Mouse (Mus musculus) intestine, embryonic 16.5 days (tissue): Measurements from ENCODE around the gene Camk1g. TPM values are rescaled to one million over a fixed set of nuclear protein-coding genes. Genes with fewer than 3 reads are reported as not detected.

Experiments used
- ATAC-seq: fragments of 200-750 bp; cut with Nextera tagmentation; 2 replicates; pipeline ENCODE4 v1.8.0; 2017; ENCODE audit warnings: moderate TSS enrichment, moderate library complexity
- H3K27ac ChIP-seq: fragments of 300-500 bp; sonication (generic); 2 replicates; pipeline ENCODE4 v1.5.1; 2014; ENCODE audit warnings: mild to moderate bottlenecking, low read length
- H3K27me3 ChIP-seq: fragments of 300-500 bp; sonication (generic); replicated peaks from 2 replicates; pipeline ENCODE4 v1.6.1; 2014; ENCODE audit warnings: low read length, control low read depth, mixed read lengths; ENCODE audit not compliant: control insufficient read depth, insufficient read depth
- H3K36me3 ChIP-seq: fragments of 300-500 bp; sonication (generic); 2 replicates; pipeline ENCODE4 v1.6.1; 2014; ENCODE audit warnings: low read length, control low read depth; ENCODE audit not compliant: control insufficient read depth, insufficient read depth
- H3K4me1 ChIP-seq: fragments of 300-500 bp; sonication (generic); 2 replicates; pipeline ENCODE4 v1.6.1; 2014; ENCODE audit warnings: low read length, control low read depth, mixed read lengths; ENCODE audit not compliant: control insufficient read depth, insufficient read depth
- H3K4me2 ChIP-seq: fragments of 300-500 bp; sonication (generic); 2 replicates; pipeline ENCODE4 v1.6.1; 2014; ENCODE audit warnings: low read depth, low read length, control low read depth
- H3K4me3 ChIP-seq: fragments of 300-500 bp; sonication (generic); 2 replicates; pipeline ENCODE4 v1.5.1; 2014; ENCODE audit warnings: mild to moderate bottlenecking, low read length
- H3K9ac ChIP-seq: fragments of 300-500 bp; sonication (generic); 2 replicates; pipeline ENCODE4 v1.6.1; 2014; ENCODE audit warnings: low read depth, low read length
- H3K9me3 ChIP-seq: fragments of 300-500 bp; sonication (generic); 2 replicates; pipeline ENCODE4 v1.6.1; 2016; ENCODE audit warnings: low read length, control low read depth; ENCODE audit not compliant: control insufficient read depth
- WGBS: fragments of 180-500 bp; shearing (Covaris S2); extraction: QIAGEN DNeasy Blood & Tissue Kit; methylation state at CpG from one replicate; pipeline ENCODE4 v1.1.7; 2014; 5-methylcytosine and 5-hydroxymethylcytosine counted together
- polyA plus RNA-seq: library from polyadenylated mRNA; unstranded; fragments of >200 nt; fragmentation: Nextera tagmentation; extraction: Ambion mirVana; gene quantifications from 2 replicates; pipeline ENCODE4 v1.2.1, GENCODE M21; 2015

The Camk1g gene
- polyA plus RNA-seq, 1 experiment from 2014 or later: 4.7 TPM

GRCm38 (mm10) chr1:193303096-193303495, 67.0 kb downstream of the Camk1g start:
- Histone ChIP-seq H3K9me3 (no peaks in the 10 kb centered on the region), H3K4me2 (no peak overlapping the region), H3K27ac (no peak overlapping the region), H3K4me3 (no peak overlapping the region), H3K4me1 (peaks cover 15% of the 10 kb centered on the region; the same call in 1 of the 2 replicates), H3K9ac (no peak overlapping the region), H3K27me3 (no peaks in the 10 kb centered on the region), H3K36me3 (no peaks in the 10 kb centered on the region)
- ATAC-seq: no peak
- 73% methylated on average over 2 of the region's 2 CpGs for WGBS

DNA sequence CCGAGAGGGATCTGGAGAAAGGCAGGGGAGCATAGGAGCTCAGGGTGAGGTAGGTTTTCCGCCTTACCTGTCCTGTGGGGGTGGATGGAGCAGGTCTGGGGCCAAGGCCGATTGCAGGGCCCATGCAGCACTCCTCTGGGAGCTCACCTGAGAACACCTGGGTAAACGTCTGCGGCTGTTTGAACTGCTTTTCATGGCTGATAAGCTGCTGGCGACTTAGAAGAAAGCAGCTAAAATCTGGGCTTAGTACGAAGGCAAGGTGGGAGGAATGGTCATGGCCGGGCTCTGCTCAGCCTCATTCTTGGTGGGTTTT, 68.0 kb downstream of the Camk1g start:
- Histone ChIP-seq H3K4me2 (peak overlapping the region; percentile 24; the same call in 1 of the 2 replicates), H3K9ac (0 out of 2 replicates have a peak overlapping the region, but pooled peaks have one; percentile 22), H3K27me3 (no peaks in the 10 kb centered on the region), H3K4me1 (peaks cover 15% of the 10 kb centered on the region; the same call in 1 of the 2 replicates), H3K27ac (peak overlapping the region; percentile 43; the same call in 1 of the 2 replicates), H3K36me3 (no peaks in the 10 kb centered on the region), H3K4me3 (peak overlapping the region; percentile 21), H3K9me3 (no peaks in the 10 kb centered on the region)
- ATAC-seq: peak; percentile 83
- 42% methylated on average over 8 of the region's 8 CpGs for WGBS

GRCm38 (mm10) chr1:193301216-193302092, 68.6 kb downstream of the Camk1g start:
- Histone ChIP-seq H3K36me3 (no peaks in the 10 kb centered on the region), H3K27me3 (no peaks in the 10 kb centered on the region), H3K4me2 (peak overlapping the region; percentile 24; the same call in 1 of the 2 replicates), H3K9ac (0 out of 2 replicates have a peak overlapping the region, but pooled peaks have one; percentile 22), H3K9me3 (no peaks in the 10 kb centered on the region), H3K4me3 (peak overlapping the region; percentile 21), H3K27ac (no peak overlapping the region), H3K4me1 (peaks cover 15% of the 10 kb centered on the region; the same call in 1 of the 2 replicates)
- ATAC-seq: peak; percentile 90
- WGBS: 48% methylated on average over 6 of the region's 6 CpGs

DNA sequence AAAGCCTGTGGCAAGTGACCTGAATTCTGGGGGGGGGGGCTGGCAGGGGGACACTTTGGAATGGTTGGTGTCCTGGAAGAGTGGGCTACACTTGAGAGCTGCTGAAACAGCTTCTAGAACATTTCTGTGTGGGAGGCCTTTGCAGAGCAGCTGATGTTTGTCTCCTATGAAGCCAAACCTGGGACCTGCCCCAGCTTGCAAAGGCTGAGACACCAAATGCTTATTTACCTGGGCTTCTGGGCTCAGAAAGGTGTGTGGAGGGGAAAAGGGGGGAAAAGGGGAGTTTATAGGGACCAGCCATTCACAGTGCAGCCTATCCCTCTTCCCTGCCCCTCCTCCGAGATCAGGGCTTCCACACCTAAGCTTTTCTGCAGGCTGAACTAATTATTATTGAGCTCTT, 70.1 kb downstream of the Camk1g start:
- ATAC-seq: no peak
- 52% methylated on average over 1 of the region's 1 CpGs for WGBS

GRCm38 (mm10) chr1:193298141-193298765, 71.8 kb downstream of the Camk1g start:
- ATAC-seq: no peak
- no peaks in the 10 kb centered on the region for H3K9me3 ChIP-seq
- H3K4me3 ChIP-seq: no peak overlapping the region
- H3K9ac ChIP-seq: no peak overlapping the region
- H3K4me1 ChIP-seq: peaks cover 15% of the 10 kb centered on the region; the same call in 1 of the 2 replicates
- no peaks in the 10 kb centered on the region for H3K36me3 ChIP-seq
- H3K27me3 ChIP-seq: no peaks in the 10 kb centered on the region
- H3K27ac ChIP-seq: no peak overlapping the region
- H3K4me2 ChIP-seq: no peak overlapping the region
- 81% methylated on average over 3 of the region's 3 CpGs for WGBS

More for the DNA sequence above, 70.1 kb downstream of the Camk1g start:
- peaks cover 15% of the 10 kb centered on the region; the same call in 1 of the 2 replicates for H3K4me1 ChIP-seq
- H3K4me2 ChIP-seq: no peak overlapping the region
- H3K36me3 ChIP-seq: no peaks in the 10 kb centered on the region
- no peak overlapping the region for H3K27ac ChIP-seq
- no peaks in the 10 kb centered on the region for H3K27me3 ChIP-seq
- no peak overlapping the region for H3K9ac ChIP-seq
- no peaks in the 10 kb centered on the region for H3K9me3 ChIP-seq
- H3K4me3 ChIP-seq: no peak overlapping the region

Other genes starting within 250 kb of the Camk1g start
- 5.0 and 9.2 TPM in 2 replicates for gene Diexf, start 240.0 kb downstream of the Camk1g start, polyA plus RNA-seq
- 95.0 and 106 TPM in 2 replicates for gene Irf6, start 217.2 kb downstream of the Camk1g start, polyA plus RNA-seq
- 13.0 and 13.7 TPM in 2 replicates for gene A130010J15Rik, start 202.3 kb downstream of the Camk1g start, polyA plus RNA-seq
- 3.4 and 4.0 TPM in 2 replicates for gene Traf3ip3, start 168.6 kb downstream of the Camk1g start, polyA plus RNA-seq
- gene Lamb3, start 162.6 kb downstream of the Camk1g start, polyA plus RNA-seq: 4.1 and 4.3 TPM in 2 replicates
- 0.91 and 1.2 TPM in 2 replicates for gene Hsd11b1, start 106.2 kb downstream of the Camk1g start, polyA plus RNA-seq
- 20.0 and 25.1 TPM in 2 replicates for gene G0s2, start 97.1 kb downstream of the Camk1g start, polyA plus RNA-seq